Mouse (Mus musculus) limb, embryonic 12.5 days (tissue): Measurements from ENCODE around the gene Efcab11. TPM values are rescaled to one million over a fixed set of nuclear protein-coding genes. Genes with fewer than 3 reads are reported as not detected.

Source experiments
- ATAC-seq: fragments of 200-750 bp; cut with Nextera tagmentation; 2 replicates; pipeline ENCODE4 v1.8.0; 2017; ENCODE audit warnings: low read depth, moderate TSS enrichment; ENCODE audit not compliant: insufficient number of reproducible peaks, insufficient read depth, low FRiP score, low TSS enrichment
- H3K27ac ChIP-seq: fragments of 300-500 bp; sonication (generic); 2 replicates; pipeline ENCODE4 v1.5.1; 2016; ENCODE audit warnings: mild to moderate bottlenecking, moderate library complexity
- H3K27me3 ChIP-seq: fragments of 300-500 bp; sonication (generic); 2 replicates; pipeline ENCODE4 v1.6.1; 2016; ENCODE audit warnings: mild to moderate bottlenecking, moderate library complexity
- H3K36me3 ChIP-seq: fragments of 300-500 bp; sonication (generic); 2 replicates; pipeline ENCODE4 v1.6.1; 2016; ENCODE audit warnings: mild to moderate bottlenecking, moderate library complexity
- H3K4me1 ChIP-seq: fragments of 300-500 bp; sonication (generic); replicated peaks from 2 replicates; pipeline ENCODE4 v1.6.1; 2016
- H3K4me2 ChIP-seq: fragments of 300-500 bp; sonication (generic); 2 replicates; pipeline ENCODE4 v1.6.1; 2016; ENCODE audit warnings: mild to moderate bottlenecking, moderate library complexity
- H3K4me3 ChIP-seq: fragments of 300-500 bp; sonication (generic); replicated peaks from 2 replicates; pipeline ENCODE4 v1.5.1; 2016; ENCODE audit warnings: mild to moderate bottlenecking
- H3K9ac ChIP-seq: fragments of 300-500 bp; sonication (generic); replicated peaks from 2 replicates; pipeline ENCODE4 v1.6.1; 2016; ENCODE audit warnings: mild to moderate bottlenecking, moderate library complexity
- H3K9me3 ChIP-seq: fragments of 300-500 bp; sonication (generic); 2 replicates; pipeline ENCODE4 v1.6.1; 2016; ENCODE audit warnings: mild to moderate bottlenecking, moderate library complexity
- WGBS: fragments of 180-500 bp; shearing (Covaris S2); methylation state at CpG from one replicate; pipeline ENCODE4 v1.1.7; 2016; 5-methylcytosine and 5-hydroxymethylcytosine counted together
- polyA plus RNA-seq: library from polyadenylated mRNA; unstranded; fragments of >200 nt; fragmentation: Nextera tagmentation; extraction: Ambion mirVana; gene quantifications from 2 replicates; pipeline ENCODE4 v1.2.1, GENCODE M21; 2016

Efcab11 gene
- polyA plus RNA-seq, 1 experiment from 2014 or later = 22.9 TPM

GRCm38 (mm10) chr12:99741631-99742030, 142.6 kb downstream of the Efcab11 start:
- 77% methylated on average over 8 of the region's 8 CpGs for WGBS
- Histone ChIP-seq H3K4me2 (no peak overlapping the region), H3K36me3 (no peaks in the 10 kb centered on the region), H3K27me3 (no peaks in the 10 kb centered on the region), H3K4me3 (no peak overlapping the region), H3K4me1 (peaks cover 3% of the 10 kb centered on the region; the same call in 1 of the 2 replicates), H3K9me3 (no peaks in the 10 kb centered on the region), H3K27ac (no peak overlapping the region), H3K9ac (no peak overlapping the region)
- no peak for ATAC-seq

DNA sequence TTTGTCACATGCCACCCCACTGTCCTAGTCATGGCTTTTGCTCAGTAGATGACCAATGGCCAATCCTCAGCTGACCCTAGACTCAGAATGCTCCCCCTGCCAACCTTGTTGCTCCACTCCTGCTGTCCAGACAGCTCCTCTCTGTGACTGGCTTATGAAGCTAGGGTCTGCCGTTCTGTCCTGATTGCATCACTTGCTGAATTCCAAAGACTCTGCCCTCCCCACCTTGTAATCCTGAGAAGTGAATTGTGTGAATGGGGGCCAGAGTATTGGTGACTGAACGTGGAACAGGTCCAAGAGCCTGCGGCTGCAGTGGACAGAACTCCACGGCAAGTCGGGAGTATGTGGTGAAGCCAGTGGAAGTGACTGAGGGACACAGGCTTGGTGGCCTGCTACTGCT, 145.0 kb downstream of the Efcab11 start:
- ATAC-seq = no peak
- no peak overlapping the region for H3K4me2 ChIP-seq
- H3K27ac ChIP-seq = no peak overlapping the region
- H3K36me3 ChIP-seq = no peaks in the 10 kb centered on the region
- WGBS = 81% methylated on average over 5 of the region's 5 CpGs
- H3K27me3 ChIP-seq = no peaks in the 10 kb centered on the region
- H3K4me1 ChIP-seq = no peaks in the 10 kb centered on the region; the same call in 1 of the 2 replicates
- no peak overlapping the region for H3K4me3 ChIP-seq
- no peak overlapping the region for H3K9ac ChIP-seq
- no peaks in the 10 kb centered on the region for H3K9me3 ChIP-seq

GRCm38 (mm10) chr12:99738256-99738655, 146.0 kb downstream of the Efcab11 start:
- H3K9me3 ChIP-seq = no peaks in the 10 kb centered on the region
- no peak overlapping the region for H3K9ac ChIP-seq
- no peaks in the 10 kb centered on the region; the same call in 1 of the 2 replicates for H3K4me1 ChIP-seq
- ATAC-seq = no peak; the same call in 1 of the 2 replicates
- no peaks in the 10 kb centered on the region for H3K36me3 ChIP-seq
- no peak overlapping the region for H3K27ac ChIP-seq
- WGBS = 82% methylated on average over 6 of the region's 6 CpGs
- H3K4me2 ChIP-seq = no peak overlapping the region
- no peaks in the 10 kb centered on the region for H3K27me3 ChIP-seq
- no peak overlapping the region for H3K4me3 ChIP-seq

DNA sequence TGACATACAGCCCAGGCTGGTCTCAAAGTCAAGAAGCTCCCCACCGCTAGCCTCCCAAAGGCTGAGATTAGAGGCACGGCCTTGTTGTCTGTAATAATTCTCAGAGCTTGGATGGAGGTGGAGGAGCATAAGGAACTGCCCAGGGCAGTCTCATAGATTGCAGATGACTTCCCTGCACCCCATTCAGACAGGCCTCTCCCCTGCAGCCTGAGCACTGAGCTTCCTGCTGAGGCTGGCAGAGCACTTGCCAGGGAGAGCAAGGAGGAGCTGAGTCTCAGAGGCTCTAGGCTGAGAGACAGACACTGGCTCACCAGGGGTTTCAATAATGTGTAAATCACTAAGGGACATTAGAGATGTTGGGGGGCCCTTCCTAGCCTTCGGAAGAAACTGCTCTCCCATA, 147.3 kb downstream of the Efcab11 start:
- ATAC-seq = no peak
- Histone ChIP-seq H3K27ac (no peak overlapping the region), H3K36me3 (no peaks in the 10 kb centered on the region), H3K9ac (no peak overlapping the region), H3K27me3 (no peaks in the 10 kb centered on the region), H3K4me2 (no peak overlapping the region), H3K4me3 (no peak overlapping the region), H3K4me1 (no peaks in the 10 kb centered on the region; the same call in 1 of the 2 replicates), H3K9me3 (no peaks in the 10 kb centered on the region)
- WGBS = 53% methylated on average over 3 of the region's 3 CpGs

- no peak overlapping the region for H3K27ac ChIP-seq
- no peak overlapping the region for H3K9ac ChIP-seq
- no peaks in the 10 kb centered on the region; the same call in 1 of the 2 replicates for H3K4me1 ChIP-seq
- 82% methylated on average over 10 of the region's 10 CpGs for WGBS
- H3K36me3 ChIP-seq = no peaks in the 10 kb centered on the region
- H3K27me3 ChIP-seq = no peaks in the 10 kb centered on the region
- H3K4me3 ChIP-seq = no peak overlapping the region
- no peak for ATAC-seq
- no peak overlapping the region for H3K4me2 ChIP-seq
- H3K9me3 ChIP-seq = no peaks in the 10 kb centered on the region
Observed at GRCm38 (mm10) chr12:99735172-99735571, 149.1 kb downstream of the Efcab11 start.

GRCm38 (mm10) chr12:99724206-99724605, 160.0 kb downstream of the Efcab11 start:
- H3K27ac ChIP-seq = no peak overlapping the region
- peaks cover 10% of the 10 kb centered on the region for H3K4me1 ChIP-seq
- no peak overlapping the region for H3K4me3 ChIP-seq
- no peak for ATAC-seq
- H3K27me3 ChIP-seq = no peaks in the 10 kb centered on the region
- H3K4me2 ChIP-seq = no peak overlapping the region
- WGBS = over 99% methylated on average over 12 of the region's 12 CpGs
- no peak overlapping the region for H3K9ac ChIP-seq
- H3K9me3 ChIP-seq = no peaks in the 10 kb centered on the region
- H3K36me3 ChIP-seq = no peaks in the 10 kb centered on the region

- no peaks in the 10 kb centered on the region for H3K9me3 ChIP-seq
- H3K4me1 ChIP-seq = peaks cover 10% of the 10 kb centered on the region
- H3K4me3 ChIP-seq = no peak overlapping the region
- H3K27me3 ChIP-seq = no peaks in the 10 kb centered on the region
- ATAC-seq = no peak
- H3K4me2 ChIP-seq = no peak overlapping the region
- 88% methylated on average over 8 of the region's 8 CpGs for WGBS
- H3K27ac ChIP-seq = no peak overlapping the region
- H3K36me3 ChIP-seq = no peaks in the 10 kb centered on the region
- no peak overlapping the region for H3K9ac ChIP-seq
Observed at GRCm38 (mm10) chr12:99723791-99724190, 160.4 kb downstream of the Efcab11 start.

DNA sequence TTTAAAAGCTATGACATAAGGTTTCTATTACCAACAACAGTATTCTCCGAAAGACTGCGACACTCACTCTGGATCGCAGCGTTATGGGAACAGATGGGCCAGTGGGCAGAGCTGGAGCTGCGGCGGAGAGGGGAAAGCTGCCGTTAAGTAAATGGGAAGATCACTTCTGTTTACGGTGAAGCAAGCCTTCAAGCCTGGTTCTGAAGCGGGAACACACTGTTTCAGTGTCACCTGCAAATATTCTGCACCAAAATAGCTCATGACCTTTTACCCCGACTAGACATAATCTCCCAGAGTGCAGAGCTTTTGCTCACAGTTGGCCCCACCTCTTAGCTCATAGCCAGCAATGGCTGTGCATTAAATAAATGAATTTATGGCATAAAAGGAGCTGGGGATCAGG, 162.9 kb downstream of the Efcab11 start:
- no peaks in the 10 kb centered on the region for H3K9me3 ChIP-seq
- ATAC-seq = no peak
- H3K4me3 ChIP-seq = no peak overlapping the region
- peak overlapping the region; percentile 7; the same call in 1 of the 2 replicates for H3K4me2 ChIP-seq
- 34% methylated on average over 10 of the region's 10 CpGs for WGBS
- no peak overlapping the region for H3K27ac ChIP-seq
- H3K9ac ChIP-seq = no peak overlapping the region
- no peaks in the 10 kb centered on the region for H3K27me3 ChIP-seq
- no peaks in the 10 kb centered on the region for H3K36me3 ChIP-seq
- H3K4me1 ChIP-seq = peaks cover 14% of the 10 kb centered on the region

DNA sequence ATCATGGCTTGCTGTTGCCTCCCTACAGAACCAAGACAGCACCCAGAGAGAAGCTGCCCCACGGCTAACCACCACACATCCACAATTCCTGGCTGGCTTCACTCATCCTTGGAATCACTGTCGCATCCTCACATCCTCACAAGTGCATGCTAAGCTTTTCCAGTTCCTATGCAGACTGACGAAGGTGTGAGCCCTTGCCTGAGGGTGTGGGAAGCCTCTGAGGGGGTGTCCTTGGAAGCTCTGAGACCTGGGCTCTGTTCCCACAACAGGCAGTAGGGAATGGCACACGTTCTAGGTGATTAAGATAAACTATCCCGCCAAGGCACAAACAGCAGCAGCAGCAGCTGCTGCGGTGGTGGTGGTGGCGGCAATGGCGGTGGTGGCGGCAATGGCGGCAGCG, 164.5 kb downstream of the Efcab11 start:
- Histone ChIP-seq H3K27me3 (no peaks in the 10 kb centered on the region), H3K9me3 (no peaks in the 10 kb centered on the region), H3K9ac (no peak overlapping the region), H3K4me2 (no peak overlapping the region), H3K36me3 (no peaks in the 10 kb centered on the region), H3K4me1 (peaks cover 26% of the 10 kb centered on the region), H3K4me3 (no peak overlapping the region), H3K27ac (no peak overlapping the region)
- WGBS = 89% methylated on average over 11 of the region's 11 CpGs
- ATAC-seq = no peak

DNA sequence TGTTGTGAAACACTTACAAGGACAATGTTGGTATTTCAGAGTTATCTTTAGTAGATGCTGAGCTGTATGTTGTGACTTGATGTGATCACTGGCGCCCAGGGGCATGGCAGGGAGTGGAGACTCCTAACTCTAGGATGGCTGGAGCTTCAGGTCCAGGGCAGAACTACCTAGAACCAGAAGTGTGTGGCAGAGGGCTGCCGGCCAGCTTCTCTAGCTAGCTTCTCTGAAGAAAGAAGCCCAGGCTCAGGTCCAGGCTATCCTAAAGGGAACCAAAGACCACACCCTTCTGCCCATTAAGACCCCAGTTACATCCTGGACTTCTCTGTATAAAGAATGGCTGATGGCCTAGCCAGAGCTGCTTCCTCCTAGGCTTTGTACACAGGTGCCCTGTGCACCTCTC, 166.1 kb downstream of the Efcab11 start:
- WGBS = 92% methylated on average over 2 of the region's 2 CpGs
- Histone ChIP-seq H3K4me2 (no peak overlapping the region), H3K27me3 (no peaks in the 10 kb centered on the region), H3K36me3 (no peaks in the 10 kb centered on the region), H3K9ac (no peak overlapping the region), H3K4me1 (peaks cover 26% of the 10 kb centered on the region), H3K9me3 (no peaks in the 10 kb centered on the region), H3K4me3 (no peak overlapping the region), H3K27ac (no peak overlapping the region)
- ATAC-seq = no peak

GRCm38 (mm10) chr12:99716038-99716610, 168.1 kb downstream of the Efcab11 start:
- no peak for ATAC-seq
- Histone ChIP-seq H3K27ac (peak overlapping the region; percentile 66; the same call in 1 of the 2 replicates), H3K4me2 (no peak overlapping the region), H3K27me3 (no peaks in the 10 kb centered on the region), H3K4me1 (peaks cover 17% of the 10 kb centered on the region), H3K9me3 (no peaks in the 10 kb centered on the region), H3K4me3 (no peak overlapping the region), H3K9ac (no peak overlapping the region), H3K36me3 (no peaks in the 10 kb centered on the region)
- WGBS = 30% methylated on average over 8 of the region's 8 CpGs
